Mouse (Mus musculus) cerebellum, postnatal 14 days (tissue): Measurements from ENCODE around the gene Nptx2.

Source experiments
- DNase-seq, 2 experiments: peaks; one replicate each; pipeline ENCODE4 v3.0.0; 2021; ENCODE audit warnings: mixed read lengths in 2 of 2

Nptx2 gene

DNA sequence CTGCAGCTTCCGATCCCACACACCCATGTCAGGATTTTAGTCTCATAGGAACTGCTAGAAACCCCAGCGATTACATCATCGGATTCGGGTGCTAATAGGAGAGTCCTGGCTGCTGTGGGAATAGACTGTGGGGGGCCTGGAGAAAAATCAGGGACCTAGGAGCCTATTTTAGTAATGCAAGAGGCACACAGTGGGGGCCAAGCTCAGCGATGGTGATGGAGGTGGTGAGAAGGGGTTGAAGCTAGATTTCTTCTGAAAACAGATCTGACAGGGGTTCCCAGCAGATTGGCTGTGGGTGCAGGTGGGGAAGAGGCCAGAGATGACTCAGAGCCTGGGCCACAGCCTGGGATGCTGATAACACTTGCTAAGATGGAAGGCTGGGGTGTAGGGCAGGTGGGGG, 39.4 kb downstream of the Nptx2 start:
- DNase-seq: no peak

- no peak for DNase-seq
Measured at GRCm38 (mm10) chr5:144591248-144591880, 45.7 kb downstream of the Nptx2 start.

GRCm38 (mm10) chr5:144594796-144595195, 49.1 kb downstream of the Nptx2 start:
- DNase-seq: no peak
